Mouse (Mus musculus): ENCODE measurements at regions not wholly inside any gene's neighbourhood (a gene's known extent, or its start where the extent isn't known, plus 50 kb on each side); places are given as distances from the start of the nearest gene placed in this dataset.

DNA sequence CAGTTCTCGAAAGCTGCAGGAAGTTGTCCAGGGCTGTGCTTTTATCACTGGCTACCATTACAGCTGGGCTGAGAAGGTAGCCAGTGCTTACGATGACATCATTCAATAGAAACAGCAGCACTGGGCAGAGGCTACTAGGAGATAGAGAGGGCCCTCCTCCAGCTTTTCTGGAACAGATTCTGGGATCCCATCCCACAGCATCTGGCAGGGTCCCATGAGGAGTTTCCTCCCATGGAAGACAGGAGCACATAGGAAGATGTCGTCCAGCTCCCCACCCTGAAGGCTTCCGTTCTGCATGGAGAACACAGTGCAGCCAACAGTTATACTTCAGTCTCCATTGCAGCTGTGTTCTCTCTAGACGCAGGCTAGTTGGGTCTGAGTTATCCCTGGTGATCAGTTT, 1503.2 kb downstream of the 4930444P10Rik start:
- Histone ChIP-seq H3K79me2 (replicated peaks; ENCODE audit: control insufficient read depth, extremely low read depth, insufficient read depth, poor library complexity, severe bottlenecking) (no peaks in the 10 kb centered on the region), H3K27me3 (replicated peaks) (no peaks in the 10 kb centered on the region), H3K4me3 (replicated peaks in 1 of 3; ENCODE audit: low read depth in 2 of 3, low read length in 2 of 3, poor library complexity in 1 of 3) (no peak overlapping the region), H3K9me3 (replicated peaks; ENCODE audit: low read length) (no peaks in the 10 kb centered on the region), H3K4me2 (ENCODE audit: insufficient read depth, low read depth, poor library complexity, severe bottlenecking) (no peak overlapping the region), H3K4me1 (ENCODE audit: control insufficient read depth in 1 of 2, insufficient read depth in 2 of 2) (no peaks in the 10 kb centered on the region), H3K27ac (ENCODE audit: insufficient read depth, low read depth) (no peak overlapping the region), H3K9ac (ENCODE audit: insufficient read depth, low read depth) (no peak overlapping the region), H3K36me3 (replicated peaks in 1 of 2; ENCODE audit: control insufficient read depth in 1 of 2, insufficient read depth in 1 of 2, low read length in 1 of 2) (no peaks in the 10 kb centered on the region)
- in situ Hi-C loops (cut with MboI; ENCODE audit: low pct_ligation_motif_present, low pct_unique_long_range_greater_than_20kb, low sequenced_read_pairs), result no loop called here
- DNase-seq (ENCODE audit: extremely low read depth), result no peak
- TF ChIP-seq ZC3H11A (IDR thresholded peaks at IDR 0.05; ENCODE audit: low read depth, low read length) (no peak), JUND (conservative IDR thresholded peaks at IDR 0.05; ENCODE audit: low read depth, low read length) (no peak), GABPA (IDR thresholded peaks at IDR 0.05; ENCODE audit: insufficient replicate concordance, low read depth, low read length) (no peak), TBP (conservative IDR thresholded peaks at IDR 0.05; ENCODE audit: low read depth, low read length) (no peak), USF1 (IDR thresholded peaks at IDR 0.05; ENCODE audit: low read depth, low read length) (no peak), UBTF (IDR thresholded peaks at IDR 0.05; ENCODE audit: low read depth, low read length) (no peak), E2F4 (IDR thresholded peaks at IDR 0.05; ENCODE audit: insufficient replicate concordance, low read depth, low read length) (no peak), MYC (IDR thresholded peaks at IDR 0.05; ENCODE audit: low read depth, low read length) (no peak), MAX (IDR thresholded peaks at IDR 0.05; ENCODE audit: low read length) (no peak), CHD1 (IDR thresholded peaks at IDR 0.05; ENCODE audit: low read depth, low read length) (no peak), SIN3A (IDR thresholded peaks at IDR 0.05; ENCODE audit: low read length) (no peak), BHLHE40 (IDR thresholded peaks at IDR 0.05; ENCODE audit: low read depth, low read length) (no peak), ELF1 (IDR thresholded peaks at IDR 0.05; ENCODE audit: low read depth, low read length) (no peak), MEF2A (IDR thresholded peaks at IDR 0.05; ENCODE audit: borderline replicate concordance, low read depth, low read length) (no peak), EP300 (IDR thresholded peaks at IDR 0.05; ENCODE audit: low read length) (no peak), ETS1 (conservative IDR thresholded peaks at IDR 0.05; ENCODE audit: low read depth, low read length) (no peak), NRF1 (IDR thresholded peaks at IDR 0.05; ENCODE audit: low read depth, low read length) (no peak), MAFK (IDR thresholded peaks at IDR 0.05; ENCODE audit: insufficient replicate concordance, low read length) (no peak), NELFE (IDR thresholded peaks at IDR 0.05; ENCODE audit: low read depth, low read length) (no peak)
- dilution Hi-C loops (cut with MboI; ENCODE audit: extremely low pct_ligation_motif_present, extremely low pct_unique_long_range_greater_than_20kb, low sequenced_read_pairs), result no loop called here

DNA sequence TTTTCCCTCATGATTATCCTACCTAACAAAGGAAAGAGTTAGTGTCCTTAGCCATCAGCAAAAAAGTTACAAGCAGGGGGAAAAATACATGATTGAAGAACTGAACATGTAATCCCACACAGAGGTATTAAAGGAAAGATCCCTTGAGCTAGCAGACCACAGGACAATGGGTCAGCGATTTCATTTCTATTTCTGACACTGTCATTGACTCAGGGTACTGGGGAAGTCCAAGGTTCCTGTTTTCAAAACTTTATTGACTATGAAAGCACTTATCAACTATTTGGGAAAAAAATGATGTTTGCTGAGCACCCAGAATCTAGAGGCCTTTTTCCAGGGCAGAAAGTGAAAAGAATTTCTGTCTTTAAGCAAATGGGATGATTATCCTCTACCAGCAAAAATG, 1513.7 kb downstream of the 4930444P10Rik start:
- Histone ChIP-seq H3K4me2 (ENCODE audit: insufficient read depth, low read depth, poor library complexity, severe bottlenecking) (no peak overlapping the region), H3K9me3 (replicated peaks; ENCODE audit: low read length) (no peaks in the 10 kb centered on the region), H3K27me3 (replicated peaks) (no peaks in the 10 kb centered on the region), H3K9ac (ENCODE audit: insufficient read depth, low read depth) (no peak overlapping the region), H3K4me3 (replicated peaks in 1 of 3; ENCODE audit: low read depth in 2 of 3, low read length in 2 of 3, poor library complexity in 1 of 3) (no peak overlapping the region), H3K27ac (ENCODE audit: insufficient read depth, low read depth) (no peak overlapping the region), H3K79me2 (replicated peaks; ENCODE audit: control insufficient read depth, extremely low read depth, insufficient read depth, poor library complexity, severe bottlenecking) (no peaks in the 10 kb centered on the region), H3K36me3 (replicated peaks in 1 of 2; ENCODE audit: control insufficient read depth in 1 of 2, insufficient read depth in 1 of 2, low read length in 1 of 2) (no peaks in the 10 kb centered on the region), H3K4me1 (ENCODE audit: control insufficient read depth in 1 of 2, insufficient read depth in 2 of 2) (peaks cover 0 to 11% of the 10 kb centered on the region in 2 experiments; a peak in 2 of 4 replicates)
- in situ Hi-C loops (cut with MboI; ENCODE audit: low pct_ligation_motif_present, low pct_unique_long_range_greater_than_20kb, low sequenced_read_pairs) (no loop called here), dilution Hi-C loops (cut with MboI; ENCODE audit: extremely low pct_ligation_motif_present, extremely low pct_unique_long_range_greater_than_20kb, low sequenced_read_pairs) (no loop called here)
- TF ChIP-seq RCOR1 (conservative IDR thresholded peaks at IDR 0.05; ENCODE audit: low read depth, low read length), result no peak
- no peak for TF ChIP-seq USF1 (IDR thresholded peaks at IDR 0.05; ENCODE audit: low read depth, low read length)
- no peak for TF ChIP-seq MYC (IDR thresholded peaks at IDR 0.05; ENCODE audit: low read depth, low read length)
- no peak for TF ChIP-seq ZMIZ1 (IDR thresholded peaks at IDR 0.05; ENCODE audit: low read depth, low read length)
- TF ChIP-seq TBP (conservative IDR thresholded peaks at IDR 0.05; ENCODE audit: low read depth, low read length), result no peak
- no peak for TF ChIP-seq KAT2A (IDR thresholded peaks at IDR 0.05; ENCODE audit: insufficient replicate concordance, low read length)
- no peak for TF ChIP-seq UBTF (IDR thresholded peaks at IDR 0.05; ENCODE audit: low read depth, low read length)
- TF ChIP-seq POLR2A (IDR thresholded peaks at IDR 0.05; ENCODE audit: low read depth, low read length), result no peak
- no peak for TF ChIP-seq ZKSCAN1 (IDR thresholded peaks at IDR 0.05; ENCODE audit: borderline replicate concordance, low read depth, low read length)
- TF ChIP-seq E2F4 (IDR thresholded peaks at IDR 0.05; ENCODE audit: insufficient replicate concordance, low read depth, low read length), result no peak
- no peak for TF ChIP-seq MEF2A (IDR thresholded peaks at IDR 0.05; ENCODE audit: borderline replicate concordance, low read depth, low read length)
- no peak for TF ChIP-seq IRF4 (IDR thresholded peaks at IDR 0.05; ENCODE audit: low read depth, low read length)
- TF ChIP-seq ZC3H11A (IDR thresholded peaks at IDR 0.05; ENCODE audit: low read depth, low read length), result no peak
- TF ChIP-seq USF2 (conservative IDR thresholded peaks at IDR 0.05; ENCODE audit: low read depth, low read length), result no peak
- TF ChIP-seq MAX (IDR thresholded peaks at IDR 0.05; ENCODE audit: low read length), result no peak
- no peak for TF ChIP-seq POLR2AphosphoS2 (IDR thresholded peaks at IDR 0.05; ENCODE audit: low read depth, low read length)
- no peak for DNase-seq (ENCODE audit: extremely low read depth)
